Mouse (Mus musculus): ENCODE data around the gene Gm1043. TPM values are rescaled to one million over a fixed set of nuclear protein-coding genes. Genes with fewer than 3 reads are reported as not detected.

Gm1043 gene
- polyA plus RNA-seq, 2 experiments from 2014 or later: 2.4 to 4.2 TPM

- ATAC-seq: no peak
These were observed 128.0 kb downstream of the Gm1043 start for GRCm38 (mm10) chr5:37212938-37213708.

DNA sequence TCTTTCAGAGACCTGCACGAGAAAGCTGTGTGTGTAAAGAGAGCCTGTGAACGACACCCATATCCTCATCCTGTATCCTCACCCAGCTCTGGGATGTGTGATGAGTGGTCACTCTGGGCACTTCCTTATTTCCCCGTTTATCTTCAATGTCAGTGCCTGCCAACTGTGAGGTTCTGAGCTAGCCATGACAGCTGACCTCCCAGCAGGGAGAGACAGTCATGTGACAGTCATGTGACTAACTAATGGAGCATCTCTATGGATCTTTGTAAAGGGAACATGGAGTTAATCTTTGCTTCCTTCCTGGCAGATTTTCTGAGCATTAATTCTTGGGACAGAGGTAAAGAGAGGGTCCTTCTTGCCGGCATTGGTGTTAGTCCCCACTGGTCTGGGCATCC lies 128.5 kb downstream of the Gm1043 start:
- no peak for ATAC-seq

GRCm38 (mm10) chr5:37214614-37215013 lies 129.4 kb downstream of the Gm1043 start:
- no peak for ATAC-seq

DNA sequence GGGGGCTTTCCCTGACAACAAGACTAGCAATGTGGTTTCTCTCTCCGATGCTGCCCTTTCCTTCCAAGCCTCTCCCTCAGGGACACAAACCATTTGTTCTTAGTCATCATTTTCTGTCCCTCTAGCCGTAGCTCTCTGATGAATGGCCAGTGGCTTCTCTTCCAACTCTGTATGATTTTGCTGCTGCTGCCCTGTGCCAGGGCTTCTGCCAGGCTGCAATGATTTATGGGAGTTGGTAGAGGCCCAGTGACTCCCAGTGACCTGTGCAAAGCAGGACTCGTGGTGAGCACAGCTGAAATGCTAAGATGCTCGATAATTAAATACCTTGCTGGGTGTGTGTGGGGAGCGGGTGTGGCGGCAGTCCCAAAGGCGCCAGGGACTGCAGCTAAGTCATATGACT lies 130.1 kb downstream of the Gm1043 start:
- ATAC-seq: no peak

GRCm38 (mm10) chr5:37219615-37220014 lies 134.4 kb downstream of the Gm1043 start:
- no peak for ATAC-seq

DNA sequence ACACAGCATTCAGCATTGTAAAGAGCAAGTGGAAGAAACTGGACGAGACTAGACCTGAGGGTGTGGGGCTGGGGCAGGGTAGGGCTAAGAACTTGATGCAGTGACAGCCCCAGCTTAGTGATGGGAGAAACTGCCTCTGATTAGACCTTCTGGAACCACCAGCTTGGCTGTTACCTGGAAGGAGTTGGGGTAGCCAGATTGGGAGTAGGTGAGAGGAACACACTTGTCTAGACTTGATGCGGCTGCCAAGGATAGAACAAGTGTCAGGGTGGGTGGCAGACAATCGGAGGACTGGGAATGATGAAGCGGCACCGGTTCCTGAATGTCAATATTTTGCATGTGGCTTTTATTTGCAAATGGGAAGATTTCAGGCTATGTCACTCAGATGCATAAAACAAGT lies 135.4 kb downstream of the Gm1043 start:
- ATAC-seq: no peak

DNA sequence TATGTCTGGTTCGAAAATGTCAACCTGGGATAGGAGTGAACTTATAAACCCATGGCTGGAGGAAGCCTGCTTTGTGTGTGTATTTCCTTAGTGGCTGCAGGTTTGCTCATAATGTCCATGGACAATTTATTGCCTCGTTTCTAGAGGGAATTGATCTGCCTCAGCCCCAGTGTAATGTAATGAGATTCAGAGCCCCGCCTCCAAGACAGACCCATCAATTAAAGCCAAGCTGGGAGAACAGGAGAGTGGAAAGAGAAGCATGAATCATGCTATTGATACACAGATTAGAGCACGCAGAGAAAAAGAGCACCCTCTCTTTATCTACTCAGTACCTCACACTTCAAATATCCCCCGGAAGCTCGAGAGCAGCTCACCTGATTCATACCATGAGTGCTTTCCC lies 136.4 kb downstream of the Gm1043 start:
- no peak for ATAC-seq

- no peak for ATAC-seq
These were observed 137.1 kb downstream of the Gm1043 start for GRCm38 (mm10) chr5:37222316-37222715.

DNA sequence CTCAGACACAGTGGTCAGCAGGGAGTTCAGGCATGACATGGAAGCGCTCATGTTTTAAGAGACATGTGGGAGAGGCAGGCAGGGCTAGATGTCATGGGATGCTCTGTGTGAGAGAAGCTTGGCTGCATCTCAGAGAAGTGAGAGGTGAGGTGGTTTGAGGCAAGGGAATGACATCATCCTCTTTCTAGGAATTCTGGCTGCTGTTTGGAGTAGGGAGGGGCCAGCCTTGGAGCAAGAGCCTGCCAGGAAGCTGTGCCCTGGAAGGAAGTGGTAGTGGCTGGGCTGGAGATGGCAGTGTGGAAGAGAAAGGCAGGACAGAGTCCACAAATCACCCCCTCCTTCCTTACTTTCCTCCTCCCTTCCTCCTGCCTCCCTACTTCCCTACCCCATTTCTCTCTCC lies 140.5 kb downstream of the Gm1043 start:
- ATAC-seq: no peak

DNA sequence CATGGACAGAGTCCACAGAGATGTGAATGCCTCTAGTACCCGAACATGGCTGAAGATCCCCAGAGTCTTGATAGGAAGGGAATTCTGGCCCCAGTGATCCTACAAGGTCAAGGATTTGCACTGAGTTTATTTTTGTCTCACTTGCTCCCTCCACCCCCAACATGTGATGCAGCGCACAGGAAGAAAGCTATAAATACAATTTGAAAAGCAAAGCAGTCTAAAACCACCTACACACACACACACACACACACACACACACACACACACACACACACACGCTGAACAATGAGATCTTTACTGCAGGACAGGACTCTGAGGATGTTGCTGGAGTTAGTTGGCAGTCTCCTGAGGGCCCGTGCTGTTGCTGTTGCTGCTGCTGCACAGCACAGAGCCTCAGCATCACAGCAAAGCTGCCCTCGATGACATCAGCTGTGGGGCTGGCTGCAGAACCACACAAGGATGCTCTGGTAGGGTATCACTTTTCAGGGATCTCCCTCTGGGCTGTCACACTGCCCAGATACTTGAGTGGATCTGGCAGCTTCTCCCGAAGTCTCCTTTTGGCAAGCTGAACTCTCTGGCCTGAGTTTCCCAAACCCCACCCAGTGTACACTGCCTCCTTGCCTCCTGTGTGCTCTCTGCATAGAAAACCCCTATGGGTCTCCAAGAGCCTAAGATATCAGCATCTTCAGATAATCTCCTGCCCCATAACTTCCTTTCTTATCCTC lies 142.9 kb downstream of the Gm1043 start:
- ATAC-seq: no peak

GRCm38 (mm10) chr5:37228894-37229293 lies 143.7 kb downstream of the Gm1043 start:
- ATAC-seq: no peak

GRCm38 (mm10) chr5:37233010-37233557 lies 147.9 kb downstream of the Gm1043 start:
- no peak for ATAC-seq

DNA sequence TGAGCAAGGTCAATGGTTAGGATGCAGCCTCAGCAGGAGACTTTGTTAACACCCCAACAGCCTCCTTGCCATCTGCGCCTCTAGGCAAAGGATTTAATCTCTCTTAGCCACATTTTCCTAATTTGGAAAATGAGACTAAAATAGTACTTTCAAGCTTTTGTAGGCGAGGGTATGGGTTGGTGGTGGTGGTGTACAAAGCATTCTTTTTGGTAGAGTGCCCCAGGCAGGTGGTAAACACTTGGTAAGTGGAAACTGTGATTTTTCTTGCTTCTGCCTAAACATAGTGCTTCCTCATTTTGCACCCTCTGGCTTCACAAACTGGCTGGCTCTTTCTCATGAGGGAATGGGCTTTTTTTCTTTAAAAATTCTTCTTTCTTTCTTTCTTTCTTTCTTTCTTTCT lies 153.5 kb downstream of the Gm1043 start:
- no peak for ATAC-seq

DNA sequence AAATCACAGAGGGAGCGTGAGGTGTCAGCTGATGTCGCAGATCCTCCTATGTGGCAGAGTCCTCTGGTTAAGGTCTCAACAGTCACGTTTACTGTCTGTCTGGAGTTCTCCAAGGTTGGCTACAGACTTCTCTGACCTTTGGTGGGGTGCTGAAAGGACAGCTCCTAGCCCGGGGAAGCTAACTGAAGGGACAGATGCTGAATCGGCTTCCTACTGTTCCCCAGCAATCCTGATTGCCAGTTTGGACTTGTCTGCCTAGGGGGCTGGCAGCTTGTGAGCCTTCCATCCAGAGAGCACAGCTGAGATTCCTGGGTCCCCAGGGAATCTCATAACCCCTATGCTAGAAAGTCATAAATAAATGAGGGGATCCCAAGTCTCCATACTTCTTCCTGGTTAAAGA lies 155.4 kb downstream of the Gm1043 start:
- no peak for ATAC-seq

GRCm38 (mm10) chr5:37241224-37241623 lies 156.1 kb downstream of the Gm1043 start:
- no peak for ATAC-seq

DNA sequence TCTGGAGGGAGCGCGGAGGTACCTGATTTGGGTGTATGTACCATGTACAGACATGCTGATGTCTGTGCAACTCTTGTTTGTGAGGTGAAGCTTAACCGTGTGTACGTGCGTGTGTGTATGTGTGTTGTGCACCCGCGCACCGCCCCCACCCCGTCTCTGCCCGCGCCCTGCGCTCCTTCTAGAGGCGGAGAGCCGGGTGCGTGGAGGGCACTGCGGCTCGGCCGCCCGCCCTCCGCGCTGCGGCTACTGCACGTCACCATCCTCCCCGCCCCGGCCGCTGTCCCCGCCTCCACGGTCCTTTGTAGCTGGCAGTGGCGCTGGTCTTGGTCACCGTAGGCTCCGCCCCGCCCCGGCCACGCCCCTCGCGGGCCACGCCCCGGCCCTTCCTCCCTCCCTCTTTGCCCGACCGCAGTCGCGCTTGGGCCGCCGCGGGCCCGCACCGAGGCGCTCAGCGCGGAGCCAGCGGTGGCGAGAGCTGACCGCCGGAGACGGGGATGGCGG lies 156.5 kb downstream of the Gm1043 start, which contains the start of gene Crmp1:
Gene Crmp1, plus strand, starts transcription at position 290 of the 501 bp plus-strand sequence.
- ATAC-seq: no peak

- ATAC-seq: no peak
These were observed 157.4 kb downstream of the Gm1043 start for GRCm38 (mm10) chr5:37242360-37243168.

GRCm38 (mm10) chr5:37243169-37243886 lies 158.2 kb downstream of the Gm1043 start:
- no peak for ATAC-seq

DNA sequence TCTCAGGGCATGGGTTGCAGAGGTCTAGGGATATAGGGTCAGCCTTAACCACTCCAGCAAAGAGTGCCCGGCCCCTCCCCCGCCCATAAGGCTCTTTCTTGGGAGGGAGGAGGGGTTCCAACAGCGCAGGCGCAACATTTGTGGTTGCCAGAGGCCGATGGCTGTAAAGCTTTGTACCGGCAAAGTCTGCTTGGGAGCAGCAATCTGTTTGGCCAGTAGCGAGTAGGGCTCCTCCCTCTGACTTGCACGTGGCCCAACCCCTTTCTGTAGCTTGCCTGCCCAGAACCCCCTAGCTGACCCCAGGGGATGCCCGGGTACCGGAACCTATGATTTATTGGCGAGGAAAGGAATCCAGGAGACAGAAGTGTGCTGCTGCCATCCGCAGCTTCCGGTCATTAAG lies 159.0 kb downstream of the Gm1043 start:
- ATAC-seq: no peak

DNA sequence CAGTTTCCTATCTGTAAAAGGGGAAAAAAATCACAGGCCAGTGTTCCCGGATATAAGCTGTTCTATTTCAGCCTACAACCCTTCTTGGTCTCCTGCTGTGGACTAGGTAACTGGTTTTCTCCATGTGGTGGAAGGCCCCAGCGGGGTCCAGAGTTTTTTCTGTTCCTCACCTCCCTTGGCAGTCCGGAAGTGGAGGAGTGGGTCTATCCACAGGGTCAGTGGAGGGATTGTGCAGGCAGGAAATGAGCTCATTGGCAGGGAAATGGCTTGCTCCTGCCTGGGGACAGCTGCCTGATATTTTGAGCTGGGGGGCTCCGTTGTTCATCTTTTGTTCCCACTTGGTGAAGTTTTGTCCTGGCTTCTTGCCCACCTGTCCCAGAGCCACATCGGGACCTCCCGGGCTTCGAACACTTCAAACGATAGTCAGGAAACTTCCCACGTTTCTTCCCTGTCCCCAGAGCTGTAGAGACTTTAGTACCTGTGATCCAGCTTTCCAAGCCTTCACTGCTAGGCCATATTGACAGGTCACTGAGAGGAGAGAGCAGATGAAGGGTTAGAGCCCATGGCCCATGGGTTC lies 159.6 kb downstream of the Gm1043 start:
- ATAC-seq: no peak

- ATAC-seq: peak; percentile 76
These were observed 160.5 kb downstream of the Gm1043 start for GRCm38 (mm10) chr5:37245651-37246050.
